ENCODE assay signal across 17 mouse cellular contexts in genomic region chr16:23785216-23785615, GRCm38 (mm10).
"Had no signal": no experiment of that assay in that cellular context is flagged by ENCODE, and none has a peak within 500 bp of the region (broad histone marks: within the 10 kb centered on the region; RNA-seq: fewer than 3 reads in every experiment).

No protein-coding gene starts in this region.

- DNase-seq: liver; liver, embryonic 13.5 days; liver, postnatal 0 days; lung, adult 2 months; right cerebral cortex, postnatal 14 days; thymus, adult 2 months; thymus, postnatal 25 days; thymus, postnatal 4 days had no signal

- H3K9ac ChIP-seq: liver, embryonic 13.5 days; liver, embryonic 15.5 days; liver, postnatal 0 days; midbrain, embryonic 13.5 days; midbrain, embryonic 15.5 days; neural tube, embryonic 12.5 days; stomach, embryonic 15.5 days had no signal

- H3K4me1 ChIP-seq: liver, embryonic 13.5 days; liver, embryonic 15.5 days; megakaryocyte, embryonic 14.5 days; midbrain, embryonic 13.5 days; midbrain, embryonic 15.5 days; neural tube, embryonic 12.5 days had no signal

- H3K4me2 ChIP-seq: liver, embryonic 13.5 days; liver, embryonic 15.5 days; midbrain, embryonic 11.5 days; midbrain, embryonic 13.5 days; midbrain, embryonic 15.5 days; neural tube, embryonic 12.5 days; stomach, embryonic 15.5 days had no signal

- H3K4me3 ChIP-seq: liver, embryonic 13.5 days; liver, embryonic 15.5 days; megakaryocyte, embryonic 14.5 days; midbrain, embryonic 13.5 days; midbrain, embryonic 15.5 days; neural tube, embryonic 12.5 days; stomach, embryonic 15.5 days had no signal

- H3K27ac ChIP-seq: liver, embryonic 13.5 days; liver, embryonic 15.5 days; macrophage; midbrain, embryonic 13.5 days; midbrain, embryonic 15.5 days; neural tube, embryonic 12.5 days; stomach, embryonic 15.5 days; stomach, postnatal 0 days had no signal

- H3K36me3 ChIP-seq: liver, embryonic 13.5 days; liver, embryonic 15.5 days; midbrain, embryonic 13.5 days; midbrain, embryonic 15.5 days; neural tube, embryonic 12.5 days; stomach, embryonic 15.5 days had no signal

- H3K9me3 ChIP-seq: liver, embryonic 13.5 days; liver, embryonic 15.5 days; midbrain, embryonic 13.5 days; midbrain, embryonic 15.5 days; neural tube, embryonic 12.5 days; stomach, embryonic 15.5 days had no signal

- ATAC-seq: liver, postnatal 0 days; midbrain, embryonic 13.5 days; midbrain, embryonic 15.5 days had no signal

- H3K27me3 ChIP-seq: liver, embryonic 13.5 days; liver, embryonic 15.5 days; megakaryocyte, embryonic 14.5 days; midbrain, embryonic 13.5 days; midbrain, embryonic 15.5 days; neural tube, embryonic 12.5 days; stomach, embryonic 15.5 days had no signal
